Mouse (Mus musculus): ENCODE measurements around the gene Ppip5k1. TPM values are rescaled to one million over a fixed set of nuclear protein-coding genes. Genes with fewer than 3 reads are reported as not detected.
A peak's percentile ranks its signal among the peaks of the same experiment; 100 is the strongest.

Gene Ppip5k1
- polyA plus RNA-seq, 1 experiment from 2014 or later = 10.3 TPM

DNA sequence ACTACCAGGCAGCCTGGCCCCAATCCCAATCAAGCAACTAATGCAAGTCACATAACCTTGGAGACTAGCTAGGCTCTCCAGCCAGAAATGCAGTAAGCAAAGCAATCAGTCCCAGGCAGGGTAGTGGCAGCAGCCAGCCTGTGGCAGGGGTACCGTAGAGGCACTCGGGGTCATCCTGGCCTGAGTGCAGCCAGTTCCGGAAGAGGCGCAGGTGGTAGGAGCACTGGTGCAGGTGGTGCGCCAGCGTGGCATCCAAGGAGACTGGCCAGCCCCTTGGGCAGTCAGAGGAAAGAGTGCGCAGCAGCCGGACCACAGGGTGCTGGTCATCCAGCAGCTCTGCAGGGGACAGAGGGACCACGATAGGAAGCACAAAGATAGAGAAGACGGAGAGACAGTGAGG is 32.2 kb downstream of the Ppip5k1 start:
- no peak overlapping the region for H3K4me3 ChIP-seq (ENCODE audit: low read depth, low read length)
- 91% methylated on average over 10 of the region's 10 CpGs for whole genome bisulfite sequencing
- no peak overlapping the region for H3K4me2 ChIP-seq
- ATAC-seq (ENCODE audit: low FRiP score) = no peak
- H3K9ac ChIP-seq (ENCODE audit: low read length) = no peak overlapping the region
- no peaks in the 10 kb centered on the region for H3K4me1 ChIP-seq (ENCODE audit: control insufficient read depth, insufficient read depth, low read length)
- DNase-seq (ENCODE audit: low spot score, missing footprints) = no peak
- H3K9me3 ChIP-seq (ENCODE audit: control insufficient read depth, low read length) = no peaks in the 10 kb centered on the region
- H3K27ac ChIP-seq (ENCODE audit: low read depth, low read length) = no peak overlapping the region
- H3K27me3 ChIP-seq (ENCODE audit: control insufficient read depth, insufficient read depth, low read length) = no peaks in the 10 kb centered on the region
- no peaks in the 10 kb centered on the region; the same call in 1 of the 2 replicates for H3K36me3 ChIP-seq (ENCODE audit: control insufficient read depth, insufficient read depth, low read length)

GRCm38 (mm10) chr2:121316278-121316677 is 38.9 kb downstream of the Ppip5k1 start:
- no peak for DNase-seq (ENCODE audit: low spot score, missing footprints)
- H3K4me3 ChIP-seq (ENCODE audit: low read depth, low read length) = no peak overlapping the region
- H3K9me3 ChIP-seq (ENCODE audit: control insufficient read depth, low read length) = no peaks in the 10 kb centered on the region
- no peaks in the 10 kb centered on the region for H3K36me3 ChIP-seq (ENCODE audit: control insufficient read depth, insufficient read depth, low read length)
- no peak overlapping the region for H3K4me2 ChIP-seq
- no peak overlapping the region for H3K27ac ChIP-seq (ENCODE audit: low read depth, low read length)
- 85% methylated on average over 8 of the region's 8 CpGs for WGBS
- no peak for ATAC-seq (ENCODE audit: low FRiP score)
- no peaks in the 10 kb centered on the region for H3K27me3 ChIP-seq (ENCODE audit: control insufficient read depth, insufficient read depth, low read length)
- no peaks in the 10 kb centered on the region for H3K4me1 ChIP-seq (ENCODE audit: control insufficient read depth, insufficient read depth, low read length)
- H3K9ac ChIP-seq (ENCODE audit: low read length) = no peak overlapping the region

DNA sequence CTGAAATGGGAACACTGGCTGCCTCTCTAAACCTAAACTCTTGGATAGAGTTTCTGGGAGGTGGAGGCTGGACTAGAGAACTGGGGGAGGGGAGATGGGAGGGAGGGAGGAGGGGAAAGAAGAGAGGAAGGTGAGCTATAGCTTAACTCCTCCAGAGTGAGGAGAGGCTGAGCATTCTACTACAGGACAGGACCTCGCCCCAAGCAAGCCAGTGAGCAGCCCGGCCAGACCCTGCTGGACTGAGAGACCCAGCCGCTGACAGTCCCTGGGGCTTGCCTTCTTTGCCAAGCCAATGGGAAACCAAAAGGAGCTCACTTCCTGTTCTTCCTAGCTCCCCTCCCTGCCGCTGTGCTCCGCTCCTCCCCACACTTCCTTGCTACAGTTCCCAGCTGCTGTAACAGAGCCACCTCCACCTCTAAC is 46.2 kb downstream of the Ppip5k1 start:
- no peak overlapping the region for H3K4me2 ChIP-seq
- no peak overlapping the region for H3K27ac ChIP-seq (ENCODE audit: low read depth, low read length)
- no peak overlapping the region for H3K9ac ChIP-seq (ENCODE audit: low read length)
- no peaks in the 10 kb centered on the region for H3K9me3 ChIP-seq (ENCODE audit: control insufficient read depth, low read length)
- ATAC-seq (ENCODE audit: low FRiP score) (no peak), DNase-seq (ENCODE audit: low spot score, missing footprints) (no peak)
- 41% methylated on average over 5 of the region's 5 CpGs for WGBS
- 0 out of 2 replicates have a peak, but pooled peaks cover 7% of the 10 kb centered on the region for H3K36me3 ChIP-seq (ENCODE audit: control insufficient read depth, insufficient read depth, low read length)
- H3K27me3 ChIP-seq (ENCODE audit: control insufficient read depth, insufficient read depth, low read length) = no peaks in the 10 kb centered on the region
- H3K4me1 ChIP-seq (ENCODE audit: control insufficient read depth, insufficient read depth, low read length) = no peaks in the 10 kb centered on the region
- no peak overlapping the region for H3K4me3 ChIP-seq (ENCODE audit: low read depth, low read length)

DNA sequence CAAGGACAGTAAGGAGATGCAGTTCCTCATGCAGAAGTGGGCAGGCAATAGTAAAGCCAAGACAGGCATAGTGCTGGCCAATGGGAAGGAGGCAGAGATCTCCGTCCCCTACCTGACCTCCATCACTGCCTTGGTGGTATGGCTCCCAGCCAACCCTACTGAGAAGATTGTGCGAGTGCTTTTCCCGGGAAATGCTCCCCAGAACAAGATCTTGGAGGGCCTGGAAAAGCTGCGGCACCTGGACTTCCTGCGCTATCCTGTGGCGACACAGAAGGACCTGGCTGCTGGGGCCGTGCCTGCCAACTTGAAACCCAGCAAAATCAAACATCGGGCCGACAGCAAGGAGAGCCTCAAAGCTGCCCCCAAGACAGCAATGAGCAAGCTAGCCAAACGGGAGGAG is 55.2 kb downstream of the Ppip5k1 start:
- no peak overlapping the region for H3K27ac ChIP-seq (ENCODE audit: low read depth, low read length)
- H3K27me3 ChIP-seq (ENCODE audit: control insufficient read depth, insufficient read depth, low read length) = no peaks in the 10 kb centered on the region
- no peaks in the 10 kb centered on the region for H3K9me3 ChIP-seq (ENCODE audit: control insufficient read depth, low read length)
- no peak overlapping the region for H3K4me2 ChIP-seq
- H3K36me3 ChIP-seq (ENCODE audit: control insufficient read depth, insufficient read depth, low read length) = peaks cover 22% of the 10 kb centered on the region
- 89% methylated on average over 10 of the region's 10 CpGs for WGBS
- H3K4me3 ChIP-seq (ENCODE audit: low read depth, low read length) = no peak overlapping the region
- peaks cover 33% of the 10 kb centered on the region for H3K4me1 ChIP-seq (ENCODE audit: control insufficient read depth, insufficient read depth, low read length)
- H3K9ac ChIP-seq (ENCODE audit: low read length) = no peak overlapping the region
- no peak for DNase-seq (ENCODE audit: low spot score, missing footprints)
- no peak for ATAC-seq (ENCODE audit: low FRiP score)

- WGBS = 93% methylated on average over 17 of the region's 17 CpGs
- H3K4me1 ChIP-seq (ENCODE audit: control insufficient read depth, insufficient read depth, low read length) = peaks cover 38% of the 10 kb centered on the region
- H3K27ac ChIP-seq (ENCODE audit: low read depth, low read length) = no peak overlapping the region
- peak; percentile 61 for DNase-seq (ENCODE audit: low spot score, missing footprints)
- H3K9me3 ChIP-seq (ENCODE audit: control insufficient read depth, low read length) = no peaks in the 10 kb centered on the region
- ATAC-seq (ENCODE audit: low FRiP score) = no peak
- no peaks in the 10 kb centered on the region for H3K27me3 ChIP-seq (ENCODE audit: control insufficient read depth, insufficient read depth, low read length)
- no peak overlapping the region for H3K9ac ChIP-seq (ENCODE audit: low read length)
- H3K36me3 ChIP-seq (ENCODE audit: control insufficient read depth, insufficient read depth, low read length) = peaks cover 22% of the 10 kb centered on the region
- H3K4me3 ChIP-seq (ENCODE audit: low read depth, low read length) = no peak overlapping the region
- no peak overlapping the region for H3K4me2 ChIP-seq
Observed at GRCm38 (mm10) chr2:121299471-121299870, 55.7 kb downstream of the Ppip5k1 start.

GRCm38 (mm10) chr2:121298131-121298530 is 57.1 kb downstream of the Ppip5k1 start:
- ATAC-seq (ENCODE audit: low FRiP score) (peak; percentile 22; the same call in 1 of the 2 replicates), DNase-seq (ENCODE audit: low spot score, missing footprints) (no peak)
- H3K9ac ChIP-seq (ENCODE audit: low read length) = peak overlapping the region; percentile 37
- no peaks in the 10 kb centered on the region for H3K9me3 ChIP-seq (ENCODE audit: control insufficient read depth, low read length)
- WGBS = 6% methylated on average over 8 of the region's 8 CpGs
- no peak overlapping the region for H3K4me3 ChIP-seq (ENCODE audit: low read depth, low read length)
- H3K27ac ChIP-seq (ENCODE audit: low read depth, low read length) = no peak overlapping the region
- H3K4me1 ChIP-seq (ENCODE audit: control insufficient read depth, insufficient read depth, low read length) = peaks cover 45% of the 10 kb centered on the region
- peak overlapping the region; percentile 65 for H3K4me2 ChIP-seq
- no peaks in the 10 kb centered on the region for H3K27me3 ChIP-seq (ENCODE audit: control insufficient read depth, insufficient read depth, low read length)
- peaks cover 18% of the 10 kb centered on the region; the same call in 1 of the 2 replicates for H3K36me3 ChIP-seq (ENCODE audit: control insufficient read depth, insufficient read depth, low read length)

GRCm38 (mm10) chr2:121297701-121298100 is 57.5 kb downstream of the Ppip5k1 start:
- Histone ChIP-seq H3K36me3 (ENCODE audit: control insufficient read depth, insufficient read depth, low read length) (peaks cover 17% of the 10 kb centered on the region; the same call in 1 of the 2 replicates), H3K27me3 (ENCODE audit: control insufficient read depth, insufficient read depth, low read length) (no peaks in the 10 kb centered on the region), H3K4me2 (peak overlapping the region; percentile 65), H3K4me1 (ENCODE audit: control insufficient read depth, insufficient read depth, low read length) (peaks cover 45% of the 10 kb centered on the region), H3K27ac (ENCODE audit: low read depth, low read length) (no peak overlapping the region), H3K9me3 (ENCODE audit: control insufficient read depth, low read length) (no peaks in the 10 kb centered on the region), H3K4me3 (ENCODE audit: low read depth, low read length) (0 out of 2 replicates have a peak overlapping the region, but pooled peaks have one; percentile 40), H3K9ac (ENCODE audit: low read length) (peak overlapping the region; percentile 37)
- ATAC-seq (ENCODE audit: low FRiP score) (no peak), DNase-seq (ENCODE audit: low spot score, missing footprints) (peak; percentile 89)
- WGBS = 14% methylated on average over 9 of the region's 9 CpGs

DNA sequence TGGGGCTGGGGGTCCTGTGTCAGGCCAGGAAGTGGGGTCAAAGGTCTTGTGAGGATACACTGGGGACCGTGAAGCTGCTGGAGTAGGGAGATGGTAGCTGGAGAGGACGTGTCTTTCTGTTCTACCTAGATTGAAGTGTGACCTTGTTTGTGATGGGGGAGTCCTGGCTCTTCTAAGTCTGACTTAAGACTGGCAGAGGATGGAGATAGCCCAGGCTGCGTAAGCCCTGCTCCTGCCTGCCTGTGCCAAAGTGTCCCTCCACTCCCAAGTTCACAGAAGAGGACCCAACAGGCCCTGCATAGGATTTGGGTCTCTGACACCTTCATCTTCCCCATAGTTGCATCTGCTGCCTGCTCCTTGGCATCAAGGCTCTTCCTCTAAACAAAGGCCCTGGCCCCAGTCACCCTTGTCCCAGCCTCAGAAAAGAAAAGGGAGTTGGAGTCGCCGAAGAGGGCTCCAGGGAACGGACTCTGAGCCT is 58.4 kb downstream of the Ppip5k1 start:
- Histone ChIP-seq H3K4me1 (ENCODE audit: control insufficient read depth, insufficient read depth, low read length) (peaks cover 45% of the 10 kb centered on the region), H3K27ac (ENCODE audit: low read depth, low read length) (peak overlapping the region; percentile 68), H3K9me3 (ENCODE audit: control insufficient read depth, low read length) (no peaks in the 10 kb centered on the region), H3K4me2 (peak overlapping the region; percentile 65), H3K9ac (ENCODE audit: low read length) (peak overlapping the region; percentile 46), H3K27me3 (ENCODE audit: control insufficient read depth, insufficient read depth, low read length) (no peaks in the 10 kb centered on the region), H3K36me3 (ENCODE audit: control insufficient read depth, insufficient read depth, low read length) (peaks cover 14% of the 10 kb centered on the region; the same call in 1 of the 2 replicates), H3K4me3 (ENCODE audit: low read depth, low read length) (peak overlapping the region; percentile 40)
- 0 out of 2 replicates have a peak, but pooled peaks have one; percentile 1 for ATAC-seq (ENCODE audit: low FRiP score)
- peak; percentile 92 for DNase-seq (ENCODE audit: low spot score, missing footprints)
- 6% methylated on average over 6 of the region's 6 CpGs for WGBS

DNA sequence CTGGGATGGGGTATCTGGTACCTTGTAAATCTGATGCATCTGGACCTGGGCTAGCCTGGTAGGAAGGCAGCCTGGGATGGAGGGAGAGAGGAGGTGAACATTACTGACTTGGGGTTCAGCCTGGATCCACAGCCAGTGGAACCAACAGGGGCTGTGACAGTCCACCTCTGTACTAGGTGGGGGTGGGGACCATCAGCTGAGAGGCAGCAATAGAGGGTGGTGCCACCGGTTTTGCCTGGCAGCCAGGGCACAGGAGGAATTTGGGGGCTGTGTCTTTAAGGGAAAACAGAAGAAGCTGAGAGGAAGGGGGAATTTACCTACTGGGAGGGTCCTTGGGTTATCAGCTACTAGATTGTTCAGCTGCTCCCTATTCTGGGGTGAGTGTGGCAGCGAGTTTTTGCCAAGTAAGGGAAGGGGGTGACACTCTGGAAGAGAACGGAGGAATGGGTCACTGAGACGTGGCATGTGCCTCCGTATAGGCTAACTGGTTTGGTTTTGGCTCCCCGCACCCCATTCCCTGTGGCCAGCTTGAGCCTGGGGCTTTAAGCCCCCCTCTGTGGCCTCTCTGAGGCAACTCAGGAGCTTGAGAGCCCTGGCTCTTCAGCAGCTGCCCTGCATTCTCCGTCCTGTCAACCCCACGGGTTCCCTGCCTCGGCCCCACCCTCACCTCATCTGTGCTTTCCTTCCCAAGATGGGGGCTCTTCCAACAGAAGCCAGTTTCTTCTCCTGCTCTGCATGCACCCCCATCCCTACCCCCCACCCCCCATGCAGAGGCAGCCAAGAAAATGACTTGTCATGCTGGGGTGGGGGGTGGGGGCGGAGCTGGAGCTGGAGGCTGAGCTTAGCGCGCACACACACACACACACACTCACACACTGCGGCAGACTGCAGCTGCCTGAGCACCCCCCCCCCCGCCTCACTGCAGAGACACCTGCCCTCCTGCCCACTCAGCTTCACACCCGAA is 59.3 kb downstream of the Ppip5k1 start:
- Histone ChIP-seq H3K27ac (ENCODE audit: low read depth, low read length) (peak overlapping the region; percentile 82), H3K9me3 (ENCODE audit: control insufficient read depth, low read length) (no peaks in the 10 kb centered on the region), H3K27me3 (ENCODE audit: control insufficient read depth, insufficient read depth, low read length) (no peaks in the 10 kb centered on the region), H3K9ac (ENCODE audit: low read length) (peak overlapping the region; percentile 46), H3K36me3 (ENCODE audit: control insufficient read depth, insufficient read depth, low read length) (peaks cover 14% of the 10 kb centered on the region; the same call in 1 of the 2 replicates), H3K4me3 (ENCODE audit: low read depth, low read length) (peak overlapping the region; percentile 40), H3K4me1 (ENCODE audit: control insufficient read depth, insufficient read depth, low read length) (peaks cover 45% of the 10 kb centered on the region), H3K4me2 (peak overlapping the region; percentile 65)
- peak; percentile 93 for DNase-seq (ENCODE audit: low spot score, missing footprints)
- ATAC-seq (ENCODE audit: low FRiP score) = peak; percentile 53
- WGBS = 1% methylated on average over 15 of the region's 15 CpGs
